Mouse (Mus musculus): ENCODE results near the gene Prrt3. TPM values are rescaled to one million over a fixed set of nuclear protein-coding genes. Genes with fewer than 3 reads are reported as not detected.

The Prrt3 gene
- polyA plus RNA-seq (2012; rRNA removed), result 0.01 TPM in 1 of 2 replicates, not detected in the other

DNA sequence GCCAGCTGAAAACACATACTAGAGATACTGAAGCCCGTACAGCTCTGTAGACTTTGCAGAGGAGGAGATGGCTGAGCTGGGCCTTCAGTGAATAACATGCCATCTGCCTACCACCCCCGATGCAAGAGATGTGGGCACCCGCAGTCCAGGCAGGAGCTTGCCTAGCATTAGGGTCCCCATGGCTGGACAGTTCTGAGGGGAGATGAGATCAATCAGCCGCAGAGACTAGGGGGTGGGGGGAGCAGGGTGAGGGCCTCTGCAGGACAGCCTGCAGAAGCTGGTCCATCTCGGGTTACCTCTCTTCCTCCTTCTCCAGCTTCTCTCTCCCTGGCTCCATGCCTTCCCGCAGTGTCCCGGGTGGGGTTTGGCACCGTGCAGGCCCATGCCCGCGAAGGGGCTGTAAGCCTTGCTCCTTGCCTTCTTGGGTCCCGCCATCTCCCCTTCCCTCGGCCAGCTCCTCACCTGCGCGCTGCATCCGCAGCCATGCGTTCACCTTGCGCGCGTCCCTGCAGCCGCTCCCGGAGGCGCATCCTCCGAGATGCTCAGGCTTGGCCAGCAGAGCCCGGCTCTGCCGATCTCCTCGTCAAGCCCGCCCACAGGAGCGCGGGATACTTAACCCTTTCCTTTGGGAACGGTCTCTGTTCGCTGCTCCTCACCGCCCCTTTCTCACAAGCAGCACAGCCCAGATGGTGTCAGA is at the start of gene Prrt3:
Gene Prrt3, minus strand, starts transcription at position 544 of the 697 bp plus-strand sequence.

DNA sequence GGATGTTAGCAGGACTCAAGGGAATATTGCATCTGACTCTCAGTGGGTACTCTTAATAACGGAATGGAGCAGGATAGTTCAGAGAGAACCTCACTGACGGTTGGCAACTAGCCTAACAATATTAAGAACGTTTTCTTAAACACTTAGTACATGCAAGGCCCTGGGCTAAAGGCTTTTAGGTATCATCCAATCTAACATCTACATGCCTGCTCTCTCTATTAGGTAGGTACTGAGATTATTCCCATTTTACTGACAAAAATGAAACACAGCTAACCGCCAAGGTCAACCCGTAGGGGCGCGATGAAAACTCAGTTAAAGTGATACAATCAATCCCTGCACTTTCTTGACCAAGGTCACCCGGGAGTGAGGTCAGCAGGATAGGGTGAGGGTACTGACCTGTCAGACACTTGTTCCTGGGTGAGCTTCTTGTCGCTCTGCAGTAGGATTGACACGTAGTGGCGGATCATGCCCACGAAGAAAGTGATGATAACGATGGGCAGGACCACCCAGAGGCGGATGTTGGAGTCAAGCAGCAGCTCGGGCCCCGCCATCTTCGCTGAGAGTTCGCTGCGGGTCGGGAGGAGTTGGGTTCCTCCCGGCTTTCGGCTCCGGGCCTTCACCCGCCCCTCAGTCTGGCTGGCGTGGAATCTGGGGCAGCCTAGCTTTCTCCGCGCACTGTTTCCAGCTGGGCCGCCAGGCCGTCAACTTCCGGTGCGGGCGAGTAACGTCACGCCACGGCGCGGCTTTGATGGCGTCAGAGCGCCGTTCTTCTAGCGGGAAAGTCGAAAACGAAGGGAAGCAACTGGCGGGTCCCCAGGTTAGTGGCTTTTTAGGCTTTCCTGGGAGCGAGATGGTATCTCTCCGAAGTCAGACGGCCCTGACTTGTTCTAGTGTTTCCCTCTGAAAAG is 29.5 kb upstream of the Prrt3 start, which contains the start of the genes Emc3 and Fancd2:
Gene Emc3, minus strand, starts transcription at position 721 of the 908 bp plus-strand sequence.
Gene Fancd2, plus strand, starts transcription at position 751 of the 908 bp plus-strand sequence.

DNA sequence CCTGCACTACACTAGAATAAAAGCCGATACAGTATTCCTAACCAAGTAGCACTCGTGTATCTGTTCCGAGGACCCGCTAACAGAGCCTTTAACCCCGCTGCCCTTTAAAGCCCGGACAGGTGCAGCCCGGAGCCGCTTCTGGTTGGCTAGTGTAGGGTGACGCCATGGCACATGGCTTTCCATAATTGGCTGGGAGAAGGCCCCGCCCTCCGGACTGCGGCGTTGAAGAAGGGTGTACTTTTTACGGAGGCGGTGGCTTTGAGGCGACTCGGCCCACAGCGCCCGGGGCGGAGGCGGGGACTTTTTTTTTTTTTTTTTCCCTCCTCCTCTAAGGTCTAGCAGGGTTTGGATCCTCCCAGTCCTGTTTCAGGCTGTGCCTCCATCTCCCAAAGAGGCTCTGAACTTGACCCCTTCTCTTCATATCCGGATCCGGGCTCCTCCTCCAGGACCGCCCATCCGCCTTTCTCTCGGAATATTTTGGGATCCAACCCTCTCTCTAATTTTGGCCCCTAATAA is 18.6 kb downstream of the Prrt3 start, which contains the start of gene Creld1:
Gene Creld1, plus strand, starts transcription at position 198 of the 516 bp plus-strand sequence.

DNA sequence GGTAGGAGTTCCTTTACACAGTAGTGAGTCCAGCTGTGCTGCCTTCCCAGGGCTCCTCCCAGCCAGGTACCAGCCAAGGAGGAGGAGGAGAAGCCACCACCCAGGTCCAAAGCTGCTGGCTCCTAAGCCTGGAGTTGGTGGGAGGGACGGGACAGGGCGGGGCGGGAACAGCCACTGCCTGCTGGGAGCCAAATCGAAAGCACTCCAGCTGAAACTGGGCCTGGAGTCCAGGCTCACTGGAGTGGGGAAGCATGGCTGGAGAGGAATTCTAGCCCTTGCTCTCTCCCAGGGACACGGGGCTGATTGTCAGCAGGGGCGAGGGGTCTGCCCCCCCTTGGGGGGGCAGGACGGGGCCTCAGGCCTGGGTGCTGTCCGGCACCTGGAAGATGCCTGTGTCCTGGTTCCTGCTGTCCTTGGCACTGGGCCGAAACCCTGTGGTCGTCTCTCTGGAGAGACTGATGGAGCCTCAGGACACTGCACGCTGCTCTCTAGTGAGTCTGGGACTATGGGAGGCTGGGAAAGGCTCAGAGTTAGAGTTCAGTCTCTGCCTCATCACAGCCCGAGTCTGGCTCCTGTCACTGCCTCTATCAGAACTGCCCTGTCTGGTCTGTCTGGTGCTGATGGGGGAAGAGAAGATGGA is 30.3 kb downstream of the Prrt3 start, which contains the start of gene Il17rc:
Gene Il17rc, plus strand, starts transcription at position 131 of the 640 bp plus-strand sequence.

DNA sequence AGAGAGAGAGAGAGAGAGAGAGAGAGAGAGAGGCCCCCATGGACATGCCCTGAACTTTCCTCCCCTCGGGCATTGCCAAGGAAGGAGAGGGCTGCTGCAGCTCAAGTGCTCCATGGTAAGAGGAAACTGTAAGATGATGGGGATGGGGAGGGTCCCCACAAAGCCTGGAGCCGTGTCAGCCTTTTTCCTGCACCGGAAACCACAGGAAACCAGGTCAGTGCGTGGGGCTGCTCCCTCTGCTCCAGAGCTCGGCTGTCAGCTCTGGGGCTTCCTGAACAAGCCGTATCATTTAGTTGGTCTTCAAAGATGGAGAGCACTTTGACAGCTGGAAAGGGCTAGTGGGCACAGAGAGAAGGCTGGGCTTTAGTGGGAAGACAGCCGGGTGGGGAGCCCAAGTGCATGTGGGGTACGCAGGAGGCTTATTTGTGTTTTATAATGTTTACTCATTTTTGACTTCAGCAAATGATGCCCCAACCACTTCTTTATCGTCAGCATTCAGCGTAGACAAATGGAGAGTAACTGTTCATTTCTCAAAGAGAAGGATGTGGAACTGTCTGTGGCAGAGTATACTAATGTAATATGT is 43.7 kb downstream of the Prrt3 start, which contains the start of gene Il17re:
Gene Il17re, plus strand, starts transcription at position 533 of the 583 bp plus-strand sequence.

Other genes starting within 250 kb of the Prrt3 start
- 0.01 and 0.02 TPM in 2 replicates for gene Cpne9, start 219.6 kb downstream of the Prrt3 start, polyA plus RNA-seq (2012; rRNA removed)
- gene Brpf1, start 194.8 kb downstream of the Prrt3 start, polyA plus RNA-seq (2012; rRNA removed), result 10.3 and 12.5 TPM in 2 replicates
- 7.3 and 8.2 TPM in 2 replicates for gene Ogg1, start 175.0 kb downstream of the Prrt3 start, polyA plus RNA-seq (2012; rRNA removed)
- gene Camk1, start 157.9 kb downstream of the Prrt3 start, polyA plus RNA-seq (2012; rRNA removed), result 8.9 and 9.5 TPM in 2 replicates
- 14.0 and 15.7 TPM in 2 replicates for gene Tada3, start 124.0 kb downstream of the Prrt3 start, polyA plus RNA-seq (2012; rRNA removed)
- 39.9 and 50.0 TPM in 2 replicates for gene Arpc4, start 123.8 kb downstream of the Prrt3 start, polyA plus RNA-seq (2012; rRNA removed)
- 1.7 and 2.2 TPM in 2 replicates for gene Ttll3, start 112.7 kb downstream of the Prrt3 start, polyA plus RNA-seq (2012; rRNA removed)
- gene Rpusd3, start 82.6 kb downstream of the Prrt3 start, polyA plus RNA-seq (2012; rRNA removed), result 10.2 and 11.6 TPM in 2 replicates
- 0.02 TPM in 1 of 2 replicates, not detected in the other for gene Cidec, start 66.2 kb downstream of the Prrt3 start, polyA plus RNA-seq (2012; rRNA removed)
- 21.3 and 24.6 TPM in 2 replicates for gene Jagn1, start 59.4 kb downstream of the Prrt3 start, polyA plus RNA-seq (2012; rRNA removed)
- gene Il17re, start 43.4 kb downstream of the Prrt3 start, polyA plus RNA-seq (2012; rRNA removed), result 0.08 and 0.14 TPM in 2 replicates
- 3.1 and 3.4 TPM in 2 replicates for gene Il17rc, start 30.5 kb downstream of the Prrt3 start, polyA plus RNA-seq (2012; rRNA removed)
- gene Creld1, start 18.6 kb downstream of the Prrt3 start, polyA plus RNA-seq (2012; rRNA removed), result 2.8 and 3.3 TPM in 2 replicates
- 19.8 and 23.1 TPM in 2 replicates for gene Emc3, start 29.7 kb upstream of the Prrt3 start, polyA plus RNA-seq (2012; rRNA removed)
- gene Fancd2, start 29.8 kb upstream of the Prrt3 start, polyA plus RNA-seq (2012; rRNA removed), result 7.8 and 9.5 TPM in 2 replicates
- gene Fancd2os, start 98.8 kb upstream of the Prrt3 start, polyA plus RNA-seq (2012; rRNA removed), result not detected in 2 replicates
- gene Brk1, start 102.8 kb upstream of the Prrt3 start, polyA plus RNA-seq (2012; rRNA removed), result 67.4 and 76.9 TPM in 2 replicates
- 3.8 and 4.0 TPM in 2 replicates for gene Vhl, start 122.0 kb upstream of the Prrt3 start, polyA plus RNA-seq (2012; rRNA removed)
- gene Irak2, start 136.5 kb upstream of the Prrt3 start, polyA plus RNA-seq (2012; rRNA removed), result 21.7 and 29.0 TPM in 2 replicates
- 14.0 and 17.2 TPM in 2 replicates for gene Tatdn2, start 195.1 kb upstream of the Prrt3 start, polyA plus RNA-seq (2012; rRNA removed)
- 0.07 and 0.36 TPM in 2 replicates for gene Ghrl, start 217.9 kb upstream of the Prrt3 start, polyA plus RNA-seq (2012; rRNA removed)
- 91.0 and 103 TPM in 2 replicates for gene Sec13, start 238.8 kb upstream of the Prrt3 start, polyA plus RNA-seq (2012; rRNA removed)

Data from liver, embryonic 14 days (tissue).